Mouse (Mus musculus): ENCODE results near the gene Znrf2. TPM values are rescaled to one million over a fixed set of nuclear protein-coding genes. Genes with fewer than 3 reads are reported as not detected.

Gene Znrf2
- polyA plus RNA-seq, 1 experiment from 2014 or later = 2.9 TPM

GRCm38 (mm10) chr6:54830048-54830772 lies 13.5 kb downstream of the Znrf2 start:
- 78% methylated on average over 7 of the region's 7 CpGs for WGBS (ENCODE audit: insufficient replicate concordance)
- H3K9ac ChIP-seq = no peak overlapping the region
- no peak for ATAC-seq

GRCm38 (mm10) chr6:54831069-54831720 lies 14.5 kb downstream of the Znrf2 start:
- no peak overlapping the region for H3K9ac ChIP-seq
- no peak overlapping the region for H3K27ac ChIP-seq
- H3K4me3 ChIP-seq = no peak overlapping the region
- ATAC-seq = no peak
- peaks cover 42% of the 10 kb centered on the region for H3K4me1 ChIP-seq
- H3K27me3 ChIP-seq (replicated peaks) = no peaks in the 10 kb centered on the region
- no peaks in the 10 kb centered on the region for H3K9me3 ChIP-seq (replicated peaks)
- no peaks in the 10 kb centered on the region for H3K36me3 ChIP-seq
- WGBS (ENCODE audit: insufficient replicate concordance) = 66% methylated on average over 8 of the region's 8 CpGs
- no peak overlapping the region for H3K4me2 ChIP-seq

More at GRCm38 (mm10) chr6:54830048-54830772, 13.5 kb downstream of the Znrf2 start:
- Histone ChIP-seq H3K4me2 (no peak overlapping the region), H3K4me1 (peaks cover 46% of the 10 kb centered on the region), H3K27me3 (replicated peaks) (no peaks in the 10 kb centered on the region), H3K9me3 (replicated peaks) (no peaks in the 10 kb centered on the region), H3K4me3 (no peak overlapping the region), H3K27ac (no peak overlapping the region), H3K36me3 (no peaks in the 10 kb centered on the region)

GRCm38 (mm10) chr6:54833427-54833826 lies 16.7 kb downstream of the Znrf2 start:
- Histone ChIP-seq H3K36me3 (peaks cover 4% of the 10 kb centered on the region; the same call in 1 of the 2 replicates), H3K27me3 (replicated peaks) (no peaks in the 10 kb centered on the region), H3K9ac (no peak overlapping the region), H3K4me2 (no peak overlapping the region), H3K9me3 (replicated peaks) (no peaks in the 10 kb centered on the region), H3K27ac (no peak overlapping the region), H3K4me1 (peaks cover 26% of the 10 kb centered on the region), H3K4me3 (no peak overlapping the region)
- WGBS (ENCODE audit: insufficient replicate concordance) = 64% methylated on average over 2 of the region's 2 CpGs
- no peak for ATAC-seq

GRCm38 (mm10) chr6:54836666-54837065 lies 19.9 kb downstream of the Znrf2 start:
- no peak for ATAC-seq
- no peak overlapping the region for H3K4me3 ChIP-seq
- H3K4me1 ChIP-seq = no peaks in the 10 kb centered on the region
- H3K9me3 ChIP-seq (replicated peaks) = no peaks in the 10 kb centered on the region
- no peak overlapping the region for H3K4me2 ChIP-seq
- H3K27ac ChIP-seq = no peak overlapping the region
- no peaks in the 10 kb centered on the region for H3K27me3 ChIP-seq (replicated peaks)
- H3K36me3 ChIP-seq = peaks cover 12% of the 10 kb centered on the region; the same call in 1 of the 2 replicates
- no peak overlapping the region for H3K9ac ChIP-seq

- no peak for ATAC-seq
- Histone ChIP-seq H3K27ac (no peak overlapping the region), H3K9ac (no peak overlapping the region), H3K4me2 (no peak overlapping the region), H3K9me3 (replicated peaks) (no peaks in the 10 kb centered on the region), H3K4me3 (no peak overlapping the region), H3K27me3 (replicated peaks) (no peaks in the 10 kb centered on the region), H3K4me1 (peaks cover 16% of the 10 kb centered on the region), H3K36me3 (peaks cover 12% of the 10 kb centered on the region; the same call in 1 of the 2 replicates)
These were observed 24.7 kb downstream of the Znrf2 start for GRCm38 (mm10) chr6:54841399-54841798.

GRCm38 (mm10) chr6:54842041-54842440 lies 25.3 kb downstream of the Znrf2 start:
- Histone ChIP-seq H3K9ac (no peak overlapping the region), H3K27ac (no peak overlapping the region), H3K36me3 (peaks cover 12% of the 10 kb centered on the region; the same call in 1 of the 2 replicates), H3K27me3 (replicated peaks) (no peaks in the 10 kb centered on the region), H3K4me2 (no peak overlapping the region), H3K4me3 (no peak overlapping the region), H3K4me1 (peaks cover 20% of the 10 kb centered on the region), H3K9me3 (replicated peaks) (no peaks in the 10 kb centered on the region)
- 19% methylated on average over 1 of the region's 1 CpGs for WGBS (ENCODE audit: insufficient replicate concordance)
- no peak for ATAC-seq

GRCm38 (mm10) chr6:54848546-54848945 lies 31.8 kb downstream of the Znrf2 start:
- no peak overlapping the region for H3K4me2 ChIP-seq
- H3K4me3 ChIP-seq = no peak overlapping the region
- 70% methylated on average over 3 of the region's 3 CpGs for WGBS (ENCODE audit: insufficient replicate concordance)
- H3K9ac ChIP-seq = no peak overlapping the region
- peaks cover 65% of the 10 kb centered on the region for H3K4me1 ChIP-seq
- H3K36me3 ChIP-seq = no peaks in the 10 kb centered on the region
- ATAC-seq = no peak
- no peaks in the 10 kb centered on the region for H3K9me3 ChIP-seq (replicated peaks)
- no peaks in the 10 kb centered on the region for H3K27me3 ChIP-seq (replicated peaks)
- H3K27ac ChIP-seq = no peak overlapping the region

- peak overlapping the region; percentile 11; the same call in 1 of the 2 replicates for H3K4me2 ChIP-seq
- no peak overlapping the region for H3K9ac ChIP-seq
- H3K4me1 ChIP-seq = peaks cover 69% of the 10 kb centered on the region
- H3K27ac ChIP-seq = peak overlapping the region; percentile 30; the same call in 1 of the 2 replicates
- H3K27me3 ChIP-seq (replicated peaks) = no peaks in the 10 kb centered on the region
- no peak overlapping the region for H3K4me3 ChIP-seq
- WGBS (ENCODE audit: insufficient replicate concordance) = 11% methylated on average over 4 of the region's 4 CpGs
- ATAC-seq = no peak
- H3K36me3 ChIP-seq = no peaks in the 10 kb centered on the region
- H3K9me3 ChIP-seq (replicated peaks) = no peaks in the 10 kb centered on the region
These were observed 32.8 kb downstream of the Znrf2 start for GRCm38 (mm10) chr6:54849179-54850156.

GRCm38 (mm10) chr6:54851778-54852177 lies 35.1 kb downstream of the Znrf2 start:
- H3K9ac ChIP-seq = peak overlapping the region; percentile 22; the same call in 1 of the 2 replicates
- H3K4me3 ChIP-seq = peak overlapping the region; percentile 16; the same call in 1 of the 2 replicates
- peaks cover 78% of the 10 kb centered on the region for H3K4me1 ChIP-seq
- peak; percentile 85 for ATAC-seq
- 10% methylated on average over 4 of the region's 4 CpGs for WGBS (ENCODE audit: insufficient replicate concordance)
- H3K4me2 ChIP-seq = peak overlapping the region; percentile 56
- peak overlapping the region; percentile 24; the same call in 1 of the 2 replicates for H3K27ac ChIP-seq
- H3K27me3 ChIP-seq (replicated peaks) = no peaks in the 10 kb centered on the region
- no peaks in the 10 kb centered on the region for H3K9me3 ChIP-seq (replicated peaks)
- H3K36me3 ChIP-seq = no peaks in the 10 kb centered on the region

- Histone ChIP-seq H3K36me3 (no peaks in the 10 kb centered on the region), H3K4me3 (no peak overlapping the region), H3K27me3 (replicated peaks) (no peaks in the 10 kb centered on the region), H3K9ac (no peak overlapping the region), H3K27ac (no peak overlapping the region), H3K4me1 (peaks cover 78% of the 10 kb centered on the region), H3K9me3 (replicated peaks) (no peaks in the 10 kb centered on the region), H3K4me2 (peak overlapping the region; percentile 56)
- 6% methylated on average over 3 of the region's 3 CpGs for WGBS (ENCODE audit: insufficient replicate concordance)
- peak; percentile 45; the same call in 1 of the 2 replicates for ATAC-seq
These were observed 36.0 kb downstream of the Znrf2 start for GRCm38 (mm10) chr6:54852669-54853068.

GRCm38 (mm10) chr6:54854859-54855258 lies 38.1 kb downstream of the Znrf2 start:
- H3K27me3 ChIP-seq (replicated peaks) = no peaks in the 10 kb centered on the region
- WGBS (ENCODE audit: insufficient replicate concordance) = 53% methylated on average over 4 of the region's 4 CpGs

More at GRCm38 (mm10) chr6:54854859-54855258, 38.1 kb downstream of the Znrf2 start:
- Histone ChIP-seq H3K4me3 (no peak overlapping the region), H3K27ac (no peak overlapping the region), H3K4me1 (peaks cover 59% of the 10 kb centered on the region), H3K36me3 (no peaks in the 10 kb centered on the region), H3K9me3 (replicated peaks) (no peaks in the 10 kb centered on the region), H3K4me2 (no peak overlapping the region), H3K9ac (no peak overlapping the region)
- ATAC-seq = no peak

All from liver, embryonic 12.5 days (tissue).